Mouse (Mus musculus): ENCODE results near the gene Ak9. TPM values are rescaled to one million over a fixed set of nuclear protein-coding genes. Genes with fewer than 3 reads are reported as not detected.

Ak9 gene
- polyA plus RNA-seq, 1 experiment from 2014 or later, result not detected

Other genes starting within 250 kb of the Ak9 start
- gene Gpr6, start 231.7 kb upstream of the Ak9 start, polyA plus RNA-seq (2015; fragmentation: Nextera tagmentation; extraction: Ambion mirVana), result not detected in 2 replicates
- gene Fig4, start 720 bp upstream of the Ak9 start, polyA plus RNA-seq (2015; fragmentation: Nextera tagmentation; extraction: Ambion mirVana), result 14.9 and 15.4 TPM in 2 replicates
- 16.2 TPM in 2 replicates for gene Zbtb24, start 146.4 kb downstream of the Ak9 start, polyA plus RNA-seq (2015; fragmentation: Nextera tagmentation; extraction: Ambion mirVana)
- 35.7 and 36.5 TPM in 2 replicates for gene Mical1, start 172.3 kb downstream of the Ak9 start, polyA plus RNA-seq (2015; fragmentation: Nextera tagmentation; extraction: Ambion mirVana)
- 55.9 and 58.8 TPM in 2 replicates for gene Smpd2, start 186.4 kb downstream of the Ak9 start, polyA plus RNA-seq (2015; fragmentation: Nextera tagmentation; extraction: Ambion mirVana)
- 1.1 and 1.6 TPM in 2 replicates for gene Ppil6, start 186.5 kb downstream of the Ak9 start, polyA plus RNA-seq (2015; fragmentation: Nextera tagmentation; extraction: Ambion mirVana)
- gene Cd164, start 215.4 kb downstream of the Ak9 start, polyA plus RNA-seq (2015; fragmentation: Nextera tagmentation; extraction: Ambion mirVana), result 173 and 181 TPM in 2 replicates